Mouse (Mus musculus): ENCODE results near the gene Shld1. TPM values are rescaled to one million over a fixed set of nuclear protein-coding genes. Genes with fewer than 3 reads are reported as not detected.

Gene Shld1
- polyA plus RNA-seq, 1 experiment from 2014 or later: 21.6 TPM

DNA sequence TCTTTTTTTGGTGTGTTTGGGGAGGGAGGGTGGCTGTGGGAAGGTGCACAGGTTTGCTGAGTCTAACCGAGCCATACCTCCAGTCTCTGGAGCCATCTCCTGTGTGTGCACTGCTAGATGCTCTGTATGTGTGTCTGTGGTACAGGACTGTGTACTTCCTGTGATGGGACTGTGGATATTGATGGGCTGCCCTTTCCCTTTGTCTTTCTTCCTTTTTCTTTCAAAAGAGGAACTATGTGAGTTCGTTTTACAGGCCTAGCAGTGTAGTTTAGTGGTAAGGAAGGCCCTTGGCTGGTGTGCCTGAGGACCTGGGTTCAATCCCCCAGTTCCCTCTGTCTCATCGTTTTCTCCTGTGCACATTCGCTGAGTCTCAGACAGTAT is 2.4 kb downstream of the Shld1 start:
- no peak overlapping the region for H3K4me2 ChIP-seq (ENCODE audit: low read length)
- no peaks in the 10 kb centered on the region for H3K36me3 ChIP-seq (ENCODE audit: control insufficient read depth, insufficient read depth)
- no peak for ATAC-seq
- WGBS: 59% methylated on average over 4 of the region's 4 CpGs
- no peaks in the 10 kb centered on the region for H3K9me3 ChIP-seq (ENCODE audit: control insufficient read depth, low read length)
- peak overlapping the region; percentile 10 for H3K27ac ChIP-seq (ENCODE audit: low read length)
- H3K9ac ChIP-seq (replicated peaks; ENCODE audit: low read depth, low read length): no peak overlapping the region
- H3K27me3 ChIP-seq (replicated peaks; ENCODE audit: control insufficient read depth, insufficient read depth, low read length): no peaks in the 10 kb centered on the region
- H3K4me3 ChIP-seq (replicated peaks; ENCODE audit: low read length): no peak overlapping the region
- H3K4me1 ChIP-seq (replicated peaks; ENCODE audit: control insufficient read depth, insufficient read depth, low read length): peaks cover 16% of the 10 kb centered on the region

DNA sequence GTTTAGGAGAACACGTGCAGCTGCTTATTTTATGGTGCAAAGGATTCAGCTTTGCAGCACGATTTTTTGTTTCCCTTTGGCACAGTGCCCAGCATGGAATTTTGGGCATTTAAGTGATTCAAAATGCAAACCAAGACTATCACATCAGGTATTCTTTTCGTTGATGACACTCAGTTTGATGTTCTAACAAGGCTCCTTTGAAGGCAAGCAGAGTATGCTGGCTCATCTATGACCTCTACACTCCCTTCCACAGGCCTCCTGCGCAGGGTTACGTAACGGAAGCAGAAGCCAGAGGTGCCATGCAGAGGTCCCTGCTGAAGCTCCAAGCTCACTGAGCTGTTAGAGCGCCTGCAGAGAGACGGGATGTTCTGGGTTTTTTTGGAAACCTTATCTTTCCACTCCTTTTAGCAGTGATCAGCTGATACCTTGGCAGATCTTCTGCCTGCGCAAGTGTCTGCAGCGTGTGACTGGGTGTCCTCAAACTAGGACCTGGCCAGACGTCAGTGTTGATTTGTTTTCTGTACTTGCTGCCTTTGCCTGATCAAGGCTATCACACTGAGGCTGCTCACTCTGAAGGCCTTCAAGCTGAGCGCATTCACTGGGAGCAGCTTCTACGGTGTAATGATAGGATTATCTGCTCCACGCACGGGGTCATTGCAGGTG is 3.0 kb downstream of the Shld1 start:
- WGBS: 59% methylated on average over 15 of the region's 15 CpGs
- Histone ChIP-seq H3K4me1 (replicated peaks; ENCODE audit: control insufficient read depth, insufficient read depth, low read length) (peaks cover 16% of the 10 kb centered on the region), H3K27ac (ENCODE audit: low read length) (peak overlapping the region; percentile 47), H3K4me3 (replicated peaks; ENCODE audit: low read length) (no peak overlapping the region), H3K9ac (replicated peaks; ENCODE audit: low read depth, low read length) (no peak overlapping the region), H3K27me3 (replicated peaks; ENCODE audit: control insufficient read depth, insufficient read depth, low read length) (no peaks in the 10 kb centered on the region), H3K4me2 (ENCODE audit: low read length) (no peak overlapping the region), H3K9me3 (ENCODE audit: control insufficient read depth, low read length) (no peaks in the 10 kb centered on the region), H3K36me3 (ENCODE audit: control insufficient read depth, insufficient read depth) (no peaks in the 10 kb centered on the region)
- ATAC-seq: no peak

DNA sequence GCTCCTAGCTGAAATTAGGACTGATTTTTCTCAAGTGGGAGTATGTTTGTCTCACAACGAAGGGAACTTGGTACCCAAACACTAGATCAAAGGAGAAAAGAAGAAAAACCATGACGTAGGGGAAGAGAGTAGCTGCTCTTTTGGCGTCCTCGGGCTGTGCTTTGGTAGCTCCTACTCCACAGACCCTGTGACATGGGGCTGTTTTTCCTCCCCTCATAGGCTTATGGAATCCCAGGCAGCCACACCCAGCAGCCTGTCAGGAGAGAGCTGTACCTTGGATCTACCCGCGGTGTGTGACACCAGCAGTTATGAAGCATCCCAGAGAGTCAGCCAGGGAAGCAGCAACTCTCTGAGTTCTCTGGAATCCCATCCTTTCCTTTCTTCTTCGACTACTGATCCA is 5.0 kb downstream of the Shld1 start:
- peaks cover 11% of the 10 kb centered on the region for H3K4me1 ChIP-seq (replicated peaks; ENCODE audit: control insufficient read depth, insufficient read depth, low read length)
- no peaks in the 10 kb centered on the region for H3K9me3 ChIP-seq (ENCODE audit: control insufficient read depth, low read length)
- no peak overlapping the region for H3K27ac ChIP-seq (ENCODE audit: low read length)
- H3K27me3 ChIP-seq (replicated peaks; ENCODE audit: control insufficient read depth, insufficient read depth, low read length): no peaks in the 10 kb centered on the region
- H3K4me2 ChIP-seq (ENCODE audit: low read length): no peak overlapping the region
- H3K9ac ChIP-seq (replicated peaks; ENCODE audit: low read depth, low read length): no peak overlapping the region
- H3K36me3 ChIP-seq (ENCODE audit: control insufficient read depth, insufficient read depth): no peaks in the 10 kb centered on the region
- ATAC-seq: no peak
- H3K4me3 ChIP-seq (replicated peaks; ENCODE audit: low read length): no peak overlapping the region
- 70% methylated on average over 7 of the region's 7 CpGs for WGBS

DNA sequence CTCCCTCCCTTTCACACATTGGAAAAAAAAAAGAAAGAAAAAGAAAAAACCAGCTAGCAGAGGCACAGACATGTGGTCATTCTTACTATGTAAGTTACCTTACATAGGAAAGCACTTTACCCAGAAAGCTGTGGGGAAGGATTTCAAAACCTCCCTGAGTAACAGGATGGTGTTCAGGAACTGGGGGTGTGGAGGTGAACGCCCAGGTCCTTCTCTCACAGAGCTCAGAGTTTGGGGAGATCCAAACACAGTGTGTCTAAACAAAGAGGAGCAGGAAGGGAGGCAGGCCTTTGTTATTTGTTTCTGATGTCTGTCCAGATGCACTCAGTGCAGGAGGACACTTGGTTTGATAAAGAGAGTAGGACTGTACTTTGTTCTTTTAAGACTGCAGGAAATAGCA is 5.6 kb downstream of the Shld1 start:
- 72% methylated on average over 1 of the region's 1 CpGs for WGBS
- no peak overlapping the region for H3K4me2 ChIP-seq (ENCODE audit: low read length)
- peaks cover 11% of the 10 kb centered on the region for H3K4me1 ChIP-seq (replicated peaks; ENCODE audit: control insufficient read depth, insufficient read depth, low read length)
- no peak overlapping the region for H3K4me3 ChIP-seq (replicated peaks; ENCODE audit: low read length)
- no peaks in the 10 kb centered on the region for H3K27me3 ChIP-seq (replicated peaks; ENCODE audit: control insufficient read depth, insufficient read depth, low read length)
- H3K36me3 ChIP-seq (ENCODE audit: control insufficient read depth, insufficient read depth): no peaks in the 10 kb centered on the region
- H3K9ac ChIP-seq (replicated peaks; ENCODE audit: low read depth, low read length): no peak overlapping the region
- no peaks in the 10 kb centered on the region for H3K9me3 ChIP-seq (ENCODE audit: control insufficient read depth, low read length)
- no peak overlapping the region for H3K27ac ChIP-seq (ENCODE audit: low read length)
- no peak for ATAC-seq

DNA sequence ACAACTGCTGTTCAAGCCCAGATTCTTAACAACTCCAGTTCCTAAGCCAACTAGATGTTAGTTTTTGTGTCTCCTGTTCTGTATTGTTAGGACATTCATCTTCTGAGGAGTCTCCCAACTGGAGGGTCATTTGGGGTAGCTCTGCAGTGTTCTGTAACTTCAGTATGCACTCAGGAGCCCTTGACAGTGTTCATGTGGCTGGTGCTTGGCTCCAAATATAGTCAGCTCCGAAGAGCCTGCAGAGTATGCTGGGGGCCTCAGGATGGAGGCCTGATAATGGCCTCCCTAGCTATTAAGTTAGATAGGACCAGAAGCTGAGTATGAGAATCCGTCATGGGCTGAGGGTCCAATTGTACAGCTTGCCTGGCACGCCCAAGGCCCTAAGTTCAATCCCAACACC is 7.2 kb downstream of the Shld1 start:
- H3K9me3 ChIP-seq (ENCODE audit: control insufficient read depth, low read length): no peaks in the 10 kb centered on the region
- no peak overlapping the region for H3K27ac ChIP-seq (ENCODE audit: low read length)
- no peak overlapping the region for H3K4me3 ChIP-seq (replicated peaks; ENCODE audit: low read length)
- no peak overlapping the region for H3K4me2 ChIP-seq (ENCODE audit: low read length)
- peaks cover 6% of the 10 kb centered on the region for H3K4me1 ChIP-seq (replicated peaks; ENCODE audit: control insufficient read depth, insufficient read depth, low read length)
- no peak overlapping the region for H3K9ac ChIP-seq (replicated peaks; ENCODE audit: low read depth, low read length)
- 92% methylated on average over 3 of the region's 3 CpGs for WGBS
- ATAC-seq: no peak
- no peaks in the 10 kb centered on the region for H3K36me3 ChIP-seq (ENCODE audit: control insufficient read depth, insufficient read depth)
- no peaks in the 10 kb centered on the region for H3K27me3 ChIP-seq (replicated peaks; ENCODE audit: control insufficient read depth, insufficient read depth, low read length)

DNA sequence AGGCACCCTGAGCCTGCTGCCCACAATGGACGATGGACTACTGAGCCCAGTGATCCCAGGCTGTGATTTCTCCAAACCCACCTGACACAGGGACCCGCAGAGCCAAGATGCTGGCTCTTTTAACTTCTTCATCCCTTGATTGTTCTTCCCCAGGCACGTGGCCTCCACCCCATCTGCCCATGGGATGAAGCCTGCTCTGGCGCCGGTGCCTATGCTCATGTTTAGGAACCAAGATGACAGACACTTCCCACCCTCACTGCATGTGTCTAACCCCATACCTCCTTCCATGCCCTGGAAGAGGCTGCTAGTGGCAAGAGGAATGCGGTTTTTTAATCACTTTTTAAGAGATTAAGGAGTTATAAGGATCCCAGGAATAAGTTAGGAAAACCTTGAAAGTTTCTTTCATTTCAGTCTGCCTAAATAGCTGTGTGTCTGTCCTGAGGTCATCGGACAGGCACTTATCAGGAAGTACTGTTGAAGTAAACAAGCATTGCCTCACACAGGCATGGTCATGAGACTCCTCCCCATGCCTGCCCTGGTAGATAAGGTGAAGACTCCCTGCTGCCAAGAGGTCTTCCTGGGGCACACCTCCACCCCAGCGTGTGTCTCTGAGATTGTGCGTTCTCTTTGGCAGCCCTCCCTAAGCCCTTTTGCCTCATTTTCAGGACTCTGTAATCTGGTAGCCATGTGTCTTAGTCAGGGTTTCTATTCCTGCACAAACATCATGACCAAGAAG is 8.8 kb downstream of the Shld1 start:
- H3K9ac ChIP-seq (replicated peaks; ENCODE audit: low read depth, low read length): no peak overlapping the region
- ATAC-seq: no peak
- no peaks in the 10 kb centered on the region for H3K9me3 ChIP-seq (ENCODE audit: control insufficient read depth, low read length)
- 88% methylated on average over 9 of the region's 9 CpGs for WGBS
- H3K27me3 ChIP-seq (replicated peaks; ENCODE audit: control insufficient read depth, insufficient read depth, low read length): no peaks in the 10 kb centered on the region
- no peaks in the 10 kb centered on the region for H3K4me1 ChIP-seq (replicated peaks; ENCODE audit: control insufficient read depth, insufficient read depth, low read length)
- H3K4me2 ChIP-seq (ENCODE audit: low read length): no peak overlapping the region
- H3K36me3 ChIP-seq (ENCODE audit: control insufficient read depth, insufficient read depth): no peaks in the 10 kb centered on the region
- no peak overlapping the region for H3K4me3 ChIP-seq (replicated peaks; ENCODE audit: low read length)
- no peak overlapping the region for H3K27ac ChIP-seq (ENCODE audit: low read length)

DNA sequence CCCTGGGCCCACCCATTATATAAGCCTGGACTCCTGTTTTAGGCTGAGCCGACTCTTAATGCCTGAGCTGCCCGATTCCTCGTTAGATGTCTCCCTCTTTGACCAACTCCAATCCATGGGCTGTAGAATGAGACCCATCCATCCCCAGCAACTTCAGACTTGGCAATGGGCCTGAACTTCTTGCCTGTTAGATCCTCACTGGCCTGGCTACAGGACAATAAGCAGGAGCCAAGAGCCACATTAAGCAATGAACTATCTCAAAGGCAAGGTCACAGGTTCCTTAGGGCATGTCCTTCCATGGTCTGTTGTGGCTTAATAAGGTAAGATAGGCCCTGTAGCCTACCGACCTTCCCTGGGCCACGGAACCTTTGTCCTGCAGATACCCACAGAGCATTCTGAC is 9.8 kb downstream of the Shld1 start:
- WGBS: 89% methylated on average over 5 of the region's 5 CpGs
- no peak overlapping the region for H3K4me3 ChIP-seq (replicated peaks; ENCODE audit: low read length)
- H3K27ac ChIP-seq (ENCODE audit: low read length): no peak overlapping the region
- H3K4me1 ChIP-seq (replicated peaks; ENCODE audit: control insufficient read depth, insufficient read depth, low read length): peaks cover under 1% of the 10 kb centered on the region; the same call in 1 of the 2 replicates
- H3K9ac ChIP-seq (replicated peaks; ENCODE audit: low read depth, low read length): no peak overlapping the region
- no peaks in the 10 kb centered on the region for H3K36me3 ChIP-seq (ENCODE audit: control insufficient read depth, insufficient read depth)
- ATAC-seq: no peak
- no peaks in the 10 kb centered on the region for H3K27me3 ChIP-seq (replicated peaks; ENCODE audit: control insufficient read depth, insufficient read depth, low read length)
- H3K4me2 ChIP-seq (ENCODE audit: low read length): no peak overlapping the region
- H3K9me3 ChIP-seq (ENCODE audit: control insufficient read depth, low read length): no peaks in the 10 kb centered on the region

DNA sequence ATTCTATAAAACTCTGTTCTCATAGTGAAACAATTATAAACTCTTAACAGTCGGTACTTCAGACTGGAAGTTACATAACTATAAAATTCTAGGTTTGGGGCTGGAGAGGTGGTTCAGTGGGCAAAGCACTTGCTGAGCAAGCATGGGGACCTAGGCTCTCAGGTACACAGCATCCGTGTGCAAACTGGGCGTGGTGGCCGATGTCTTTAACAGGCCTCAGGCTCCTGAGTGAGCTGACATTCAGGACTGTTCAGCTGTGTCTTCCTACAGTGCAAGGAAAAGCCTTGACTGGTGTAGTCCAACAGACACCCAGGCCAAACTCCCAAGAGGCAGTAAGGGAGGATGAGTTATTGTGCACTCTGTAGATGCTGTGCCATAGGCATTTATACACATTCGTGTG is 10.5 kb downstream of the Shld1 start:
- H3K4me2 ChIP-seq (ENCODE audit: low read length): no peak overlapping the region
- no peaks in the 10 kb centered on the region for H3K27me3 ChIP-seq (replicated peaks; ENCODE audit: control insufficient read depth, insufficient read depth, low read length)
- no peak overlapping the region; the same call in 1 of the 2 replicates for H3K27ac ChIP-seq (ENCODE audit: low read length)
- peaks cover 3% of the 10 kb centered on the region; the same call in 1 of the 2 replicates for H3K4me1 ChIP-seq (replicated peaks; ENCODE audit: control insufficient read depth, insufficient read depth, low read length)
- H3K36me3 ChIP-seq (ENCODE audit: control insufficient read depth, insufficient read depth): no peaks in the 10 kb centered on the region
- 88% methylated on average over 5 of the region's 5 CpGs for WGBS
- H3K4me3 ChIP-seq (replicated peaks; ENCODE audit: low read length): no peak overlapping the region
- H3K9ac ChIP-seq (replicated peaks; ENCODE audit: low read depth, low read length): no peak overlapping the region
- no peak for ATAC-seq
- H3K9me3 ChIP-seq (ENCODE audit: control insufficient read depth, low read length): no peaks in the 10 kb centered on the region

DNA sequence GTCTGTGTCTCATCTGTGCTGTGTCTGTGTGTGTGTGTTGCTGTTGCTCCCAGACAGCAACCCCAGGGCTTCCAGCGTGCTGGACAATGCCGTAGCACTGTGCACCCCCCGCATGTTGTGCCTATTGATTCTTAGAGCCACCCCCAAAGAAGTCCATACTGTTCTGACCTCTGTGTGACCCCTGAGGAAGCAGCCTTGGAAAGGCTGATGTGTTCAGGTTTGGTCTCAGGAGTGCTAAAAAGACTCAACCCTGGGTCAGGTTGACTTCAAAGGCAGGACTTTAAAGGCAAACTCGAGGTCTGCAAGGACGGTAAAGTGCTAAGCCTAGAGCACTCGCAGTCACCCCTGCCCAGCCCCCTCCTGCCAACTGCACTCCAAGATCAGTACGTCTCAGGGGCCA is 11.0 kb downstream of the Shld1 start:
- Histone ChIP-seq H3K27me3 (replicated peaks; ENCODE audit: control insufficient read depth, insufficient read depth, low read length) (no peaks in the 10 kb centered on the region), H3K4me2 (ENCODE audit: low read length) (no peak overlapping the region), H3K9me3 (ENCODE audit: control insufficient read depth, low read length) (no peaks in the 10 kb centered on the region), H3K4me3 (replicated peaks; ENCODE audit: low read length) (no peak overlapping the region), H3K4me1 (replicated peaks; ENCODE audit: control insufficient read depth, insufficient read depth, low read length) (peaks cover 3% of the 10 kb centered on the region; the same call in 1 of the 2 replicates), H3K27ac (ENCODE audit: low read length) (no peak overlapping the region; the same call in 1 of the 2 replicates), H3K9ac (replicated peaks; ENCODE audit: low read depth, low read length) (no peak overlapping the region), H3K36me3 (ENCODE audit: control insufficient read depth, insufficient read depth) (no peaks in the 10 kb centered on the region)
- ATAC-seq: no peak
- 79% methylated on average over 7 of the region's 7 CpGs for WGBS
